Mouse (Mus musculus) adrenal gland, adult 18-20 months (tissue): ENCODE data around the gene Gnat1. TPM values are rescaled to one million over a fixed set of nuclear protein-coding genes. Genes with fewer than 3 reads are reported as not detected.

ENCODE experiments used
- DNase-seq, 2 experiments: peaks; one replicate each; pipeline ENCODE4 v3.0.0; 2021 to 2022; ENCODE audit warnings: low spot score in 2 of 2
- total RNA-seq, 2 experiments: library from RNA; stranded (reverse); gene quantifications; 1 replicate in 1 of 2; 2 replicates in 1 of 2; pipeline ENCODE4 v1.2.3; 2021

The Gnat1 gene
- total RNA-seq, 2 experiments from 2014 or later: 0.22 to 0.56 TPM

GRCm38 (mm10) chr9:107701594-107701993, 22.1 kb upstream of the Gnat1 start:
- DNase-seq: peak; percentile 66 to 75

DNA sequence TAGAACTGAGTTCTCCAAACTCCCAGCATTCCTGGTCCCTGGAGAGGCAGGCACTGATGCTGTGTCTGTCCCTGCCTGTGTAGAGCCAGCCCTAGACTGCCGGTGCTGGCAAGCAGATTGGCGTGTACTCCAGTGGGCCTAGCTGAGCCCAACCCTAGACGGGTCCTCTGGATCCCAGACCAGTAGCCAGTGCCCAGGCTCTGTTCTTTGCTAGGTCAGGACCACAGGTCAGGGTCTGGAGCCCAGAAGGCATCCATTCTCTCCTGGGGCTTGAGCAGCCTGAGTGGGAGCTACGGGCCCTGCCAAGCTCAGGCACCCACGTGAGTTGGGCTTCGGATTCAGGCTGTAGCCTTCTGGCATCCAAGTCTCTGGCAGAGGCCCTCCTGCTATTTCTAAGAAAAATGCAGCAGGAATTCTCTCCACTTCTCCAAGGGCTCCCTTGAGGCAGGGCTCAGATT, 20.6 kb upstream of the Gnat1 start:
- DNase-seq: no peak

DNA sequence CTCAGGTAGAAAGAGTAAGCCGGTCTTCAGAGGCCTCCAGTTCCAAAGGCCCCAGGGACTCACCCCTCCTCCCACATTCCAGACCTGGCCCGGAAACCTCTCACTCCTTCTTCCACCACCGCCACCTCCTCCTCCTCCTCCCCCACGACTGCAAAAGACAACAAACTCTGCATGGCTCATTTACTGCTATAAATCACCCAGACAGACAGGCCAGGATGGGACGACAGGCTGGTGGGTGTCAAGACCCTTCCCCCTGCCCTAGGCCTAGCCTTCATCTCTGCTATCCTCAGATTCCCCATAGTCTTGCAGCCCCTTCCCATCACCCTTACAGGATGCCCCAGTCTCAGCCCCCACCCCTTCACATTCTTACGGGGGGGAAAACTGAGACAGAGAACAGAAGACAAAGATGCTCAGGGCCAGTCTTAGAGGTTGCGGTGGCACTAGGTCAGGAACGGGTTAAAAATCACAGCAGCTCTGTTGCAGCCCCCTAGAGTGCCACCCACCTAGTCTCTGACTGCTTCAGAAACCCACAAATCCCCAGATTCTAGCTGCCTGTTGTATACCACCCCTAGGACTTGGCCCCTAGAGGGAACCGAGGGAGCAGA, 20.0 kb upstream of the Gnat1 start:
- DNase-seq: no peak

- no peak for DNase-seq
These were observed 19.2 kb upstream of the Gnat1 start for GRCm38 (mm10) chr9:107698611-107699190.

- no peak for DNase-seq
These were observed 18.5 kb upstream of the Gnat1 start for GRCm38 (mm10) chr9:107697811-107698521.

DNA sequence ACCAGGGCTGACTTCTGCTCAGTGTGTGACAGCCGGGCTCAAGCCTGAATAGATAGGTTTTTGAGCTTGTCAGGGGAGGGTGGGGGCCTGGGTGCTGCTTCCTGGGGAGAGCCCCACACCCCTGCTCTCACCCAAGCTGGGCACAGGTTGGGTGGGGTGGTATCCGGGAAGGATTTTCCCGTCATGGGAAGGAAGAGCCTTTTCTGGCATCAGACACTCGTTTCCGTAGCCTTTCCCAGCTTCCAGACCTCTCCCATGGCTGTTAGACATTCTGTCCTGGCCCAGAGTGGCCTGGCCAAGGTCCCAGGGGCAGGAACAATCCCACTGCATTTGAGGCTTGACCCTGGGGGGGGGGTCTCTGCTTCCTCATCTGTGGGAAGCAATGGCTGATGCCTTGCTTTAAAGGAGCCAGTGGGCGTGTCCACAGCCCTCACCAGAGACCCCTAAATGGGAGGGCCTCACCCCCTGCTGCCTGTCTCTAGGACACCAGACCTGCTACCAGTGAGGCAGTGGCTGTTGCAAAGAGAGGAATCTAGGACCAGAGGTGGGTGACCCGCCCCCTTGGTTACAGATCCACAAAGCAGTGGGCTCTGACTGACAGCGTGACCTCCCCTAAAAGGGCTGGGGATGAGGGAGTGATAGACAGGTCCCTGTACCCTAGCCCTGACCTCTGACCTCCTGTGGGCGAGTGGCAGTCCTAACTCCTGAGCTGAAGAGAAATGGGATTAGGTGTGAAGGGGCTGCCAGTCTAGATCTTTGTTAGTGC, 17.5 kb upstream of the Gnat1 start:
- DNase-seq: no peak

DNA sequence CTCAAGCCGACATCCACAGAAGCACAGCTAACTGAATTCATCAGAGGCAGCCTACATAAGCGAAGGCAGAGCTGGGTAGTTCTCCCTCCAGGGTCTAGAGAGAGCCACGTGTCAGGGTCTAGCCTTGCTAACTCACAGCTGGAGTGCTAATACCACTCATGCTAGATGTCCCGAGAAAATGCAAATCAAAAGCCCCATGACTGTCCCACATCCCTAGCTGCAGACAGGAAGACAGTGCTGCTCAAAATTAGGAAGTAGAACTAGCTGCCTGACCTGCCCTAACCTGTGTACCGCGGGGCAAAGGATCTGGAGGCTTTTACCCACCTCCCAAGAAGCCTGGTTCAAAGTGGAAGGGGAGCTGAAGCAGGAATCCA, 16.6 kb upstream of the Gnat1 start:
- DNase-seq: no peak

DNA sequence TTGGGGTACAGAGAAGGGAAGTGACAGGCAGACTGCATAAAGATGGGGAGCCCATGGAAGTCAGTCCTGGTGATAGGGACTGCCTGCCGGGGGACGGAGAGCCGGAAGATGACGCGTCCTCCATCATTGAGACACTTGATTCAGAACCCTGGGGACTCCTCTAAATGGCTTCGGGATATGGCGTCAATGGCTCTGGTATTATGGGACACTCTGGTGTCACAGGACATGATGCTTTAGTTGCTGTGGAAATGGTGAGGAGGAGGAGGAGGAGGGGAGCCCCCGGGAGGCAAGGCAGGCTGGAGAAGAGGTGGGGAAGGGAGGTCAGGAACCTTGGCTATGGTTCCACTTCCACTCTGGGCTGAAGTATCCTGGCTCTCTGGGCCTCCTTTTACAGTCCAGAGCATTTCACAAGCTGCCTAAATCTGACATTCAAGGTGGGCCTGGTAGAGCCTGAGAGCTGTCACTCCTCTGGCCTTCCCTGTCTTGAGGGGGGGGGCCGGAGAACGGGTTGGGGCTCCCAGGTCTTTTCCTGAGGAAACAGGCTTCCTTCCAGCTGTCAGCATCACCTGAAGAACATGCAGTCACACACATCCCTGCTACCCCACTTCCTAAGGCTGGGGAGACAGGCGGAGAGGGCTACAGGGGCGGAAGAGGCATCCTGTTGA, 16.1 kb upstream of the Gnat1 start:
- DNase-seq: no peak

DNA sequence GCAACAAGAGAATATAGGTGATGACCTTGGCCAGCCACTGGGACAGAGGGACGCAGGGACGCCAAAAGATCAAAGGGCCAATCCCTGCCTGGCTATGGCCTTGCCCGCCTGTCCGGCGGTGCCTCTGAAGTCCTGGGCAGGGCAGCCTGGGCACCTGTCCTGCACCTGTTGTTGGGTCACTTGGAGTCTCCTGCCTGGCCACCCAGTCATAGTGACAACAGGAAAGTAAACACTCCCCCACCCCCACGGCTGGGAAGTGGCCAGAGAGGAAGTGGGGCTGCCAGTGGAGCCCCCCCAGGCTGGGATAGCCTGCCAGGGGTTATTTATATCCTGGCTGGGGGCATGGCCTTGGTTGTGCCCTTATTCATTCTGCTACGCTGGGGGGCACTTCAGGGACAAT, 15.1 kb upstream of the Gnat1 start:
- DNase-seq: no peak

- DNase-seq: no peak
These were observed 14.0 kb upstream of the Gnat1 start for GRCm38 (mm10) chr9:107693433-107693987.

DNA sequence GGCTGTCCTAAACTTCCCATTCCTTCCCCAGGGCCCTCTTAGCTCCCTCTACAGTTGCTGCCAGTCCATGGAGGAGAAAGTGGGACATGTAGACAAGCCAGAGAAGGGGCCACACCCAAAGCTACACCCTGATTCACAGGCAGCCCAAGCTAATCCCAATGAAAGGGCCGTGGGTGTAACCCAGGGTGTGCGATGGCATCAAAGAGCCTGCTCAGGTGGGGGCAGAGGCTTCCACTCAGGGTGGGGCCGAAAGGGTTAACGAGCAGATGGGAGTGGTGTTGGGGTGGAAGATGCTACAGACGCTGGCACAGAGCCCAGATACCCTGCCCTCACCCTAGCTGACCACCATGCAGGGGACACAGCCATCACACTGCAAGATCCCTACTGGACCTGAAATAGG, 13.3 kb upstream of the Gnat1 start:
- no peak for DNase-seq

DNA sequence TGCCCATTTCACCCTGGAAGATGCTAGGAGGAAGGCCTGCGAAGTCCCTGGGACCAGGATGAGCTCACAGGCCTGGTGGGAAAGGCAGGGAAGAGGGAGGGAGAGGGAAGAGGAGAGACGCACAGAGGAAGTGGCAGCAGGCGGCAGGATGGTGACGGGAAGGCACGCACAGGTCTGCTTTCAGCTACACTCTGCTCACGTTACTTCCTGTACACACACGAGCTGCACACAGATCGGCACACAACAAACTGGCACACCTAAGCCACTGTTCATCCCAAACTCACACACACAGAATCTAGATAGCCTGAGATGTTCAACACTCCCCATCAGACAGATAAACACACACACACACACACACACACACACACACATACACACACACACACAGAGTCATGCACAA, 10.9 kb upstream of the Gnat1 start:
- DNase-seq: no peak

DNA sequence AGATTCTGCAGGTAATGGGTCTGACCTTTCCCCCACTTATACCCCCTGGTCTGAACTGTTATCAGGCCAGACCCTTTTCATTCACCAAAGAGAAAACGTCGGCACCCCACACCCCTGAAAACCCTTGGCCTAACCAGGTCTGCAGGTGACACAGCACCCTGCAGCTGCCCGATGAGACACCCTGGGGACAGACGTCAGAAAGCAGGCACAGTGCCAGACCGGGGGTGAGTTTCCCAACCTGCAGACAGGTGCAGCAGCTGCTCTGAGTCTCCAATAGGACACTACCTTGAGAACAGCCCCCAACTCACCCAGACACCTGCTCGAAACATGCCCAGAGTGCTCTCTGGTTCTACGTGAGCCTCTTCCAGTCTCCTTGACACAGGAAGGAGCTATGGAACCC, 9.4 kb upstream of the Gnat1 start:
- no peak for DNase-seq

DNA sequence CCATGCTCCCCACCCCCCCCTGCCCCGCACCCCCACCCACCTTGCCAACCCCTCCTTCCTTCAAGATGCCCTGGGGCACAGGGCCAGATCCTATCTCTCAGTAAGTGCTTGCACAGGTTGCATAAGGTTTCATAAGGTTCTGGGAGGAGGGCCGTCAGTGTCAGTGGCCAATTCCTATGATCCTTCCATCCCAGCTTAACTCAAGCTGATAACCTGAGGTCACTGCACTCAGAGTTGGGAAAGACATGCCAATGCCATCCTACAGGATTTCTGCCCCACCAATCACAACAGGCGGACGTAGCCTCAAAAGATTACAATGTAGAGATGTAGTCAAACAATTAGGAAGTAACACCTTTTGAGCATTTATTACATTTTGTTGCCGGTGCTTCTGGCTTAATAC, 8.9 kb upstream of the Gnat1 start:
- DNase-seq: no peak

DNA sequence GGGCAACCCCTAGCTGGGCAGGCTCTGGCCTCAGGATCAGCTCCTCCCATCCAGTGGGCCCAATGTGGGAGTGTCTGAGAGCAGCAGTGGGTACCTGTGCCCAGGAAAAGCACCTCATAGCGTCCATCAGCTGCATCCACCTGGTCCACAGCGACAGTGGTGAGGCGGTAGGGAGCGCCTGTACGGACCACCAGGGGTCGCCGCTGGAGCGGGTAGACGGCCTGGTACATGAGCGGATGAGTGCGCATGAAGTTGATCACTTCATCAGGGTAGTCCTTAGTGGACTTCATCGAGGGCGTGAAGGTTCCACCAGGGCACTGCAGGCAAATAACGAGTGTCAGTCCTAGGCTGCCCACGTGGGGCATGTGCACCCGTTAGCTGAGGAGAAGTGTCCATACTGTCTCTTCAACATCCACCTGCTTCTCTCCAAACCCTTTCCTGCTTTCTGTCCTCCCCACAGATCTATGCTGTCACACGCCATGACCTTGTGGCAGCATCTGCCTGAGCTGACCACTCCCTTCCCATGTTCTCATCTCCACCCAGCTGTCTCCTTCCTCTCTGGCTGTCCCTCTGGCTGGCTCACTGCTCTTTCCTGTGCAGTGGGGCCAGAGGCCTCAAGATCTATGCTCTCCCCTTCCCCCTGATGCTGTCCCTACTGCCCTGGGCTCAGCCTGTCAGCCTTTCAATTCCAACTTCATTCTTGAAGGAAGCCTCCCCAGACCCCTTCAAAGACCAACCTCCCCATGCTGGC, 5.9 kb upstream of the Gnat1 start:
- DNase-seq: peak in 1 of 2 experiments; percentile 66

DNA sequence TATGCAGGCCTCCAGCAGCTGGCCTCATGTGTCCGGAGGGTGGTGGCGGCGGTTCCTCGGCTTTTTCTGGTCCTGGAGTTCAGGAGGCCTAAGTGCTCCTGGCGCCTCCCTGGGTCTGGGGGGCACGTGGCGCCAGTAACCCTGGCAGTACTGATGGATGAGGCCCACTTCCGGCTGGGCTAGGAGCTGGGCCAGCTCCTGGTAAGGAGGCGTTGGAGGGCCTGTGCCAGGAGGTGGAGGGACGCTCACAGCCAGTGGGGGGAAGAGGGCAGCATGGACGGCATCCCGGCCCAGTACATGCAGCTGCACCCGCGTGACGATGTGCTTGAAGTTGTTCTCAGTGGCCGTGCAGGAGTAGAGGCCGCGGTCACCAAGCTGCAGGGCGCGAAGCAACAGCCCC, 2.9 kb upstream of the Gnat1 start:
- DNase-seq: no peak

GRCm38 (mm10) chr9:107678861-107679260, 651 bp downstream of the Gnat1 start:
- DNase-seq: no peak

DNA sequence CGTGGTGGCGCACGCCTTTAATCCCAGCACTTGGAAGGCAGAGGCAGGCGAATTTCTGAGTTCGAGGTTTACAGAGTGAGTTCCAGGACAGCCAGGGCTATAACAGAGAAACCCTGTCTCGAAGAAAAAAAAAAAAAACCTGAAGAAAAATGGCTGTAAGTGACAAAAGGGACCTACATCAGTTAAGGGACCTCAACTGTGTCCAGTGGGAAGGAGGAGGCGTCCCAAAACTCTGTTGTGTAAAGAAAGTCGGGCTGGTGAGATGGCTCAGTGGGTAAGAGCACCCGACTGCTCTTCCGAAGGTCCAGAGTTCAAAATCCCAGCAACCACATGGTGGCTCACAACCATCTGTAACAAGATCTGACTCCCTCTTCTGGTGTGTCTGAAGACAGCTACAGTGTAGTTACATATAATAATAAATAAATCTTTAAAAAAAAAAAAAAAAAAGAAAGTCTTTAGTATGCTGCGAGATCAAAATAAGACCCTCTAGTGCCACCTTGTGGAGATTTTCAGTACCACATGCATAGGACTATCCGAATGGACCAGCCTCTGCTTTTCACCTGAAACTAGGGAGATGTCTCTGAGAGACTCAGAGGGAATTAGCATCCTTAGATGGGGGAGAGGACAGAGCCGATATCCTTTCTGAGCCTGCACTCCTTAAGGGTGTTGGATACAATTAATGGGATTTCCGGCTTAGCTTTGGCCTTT, 1.5 kb downstream of the Gnat1 start:
- DNase-seq: peak; percentile 73 to 76

DNA sequence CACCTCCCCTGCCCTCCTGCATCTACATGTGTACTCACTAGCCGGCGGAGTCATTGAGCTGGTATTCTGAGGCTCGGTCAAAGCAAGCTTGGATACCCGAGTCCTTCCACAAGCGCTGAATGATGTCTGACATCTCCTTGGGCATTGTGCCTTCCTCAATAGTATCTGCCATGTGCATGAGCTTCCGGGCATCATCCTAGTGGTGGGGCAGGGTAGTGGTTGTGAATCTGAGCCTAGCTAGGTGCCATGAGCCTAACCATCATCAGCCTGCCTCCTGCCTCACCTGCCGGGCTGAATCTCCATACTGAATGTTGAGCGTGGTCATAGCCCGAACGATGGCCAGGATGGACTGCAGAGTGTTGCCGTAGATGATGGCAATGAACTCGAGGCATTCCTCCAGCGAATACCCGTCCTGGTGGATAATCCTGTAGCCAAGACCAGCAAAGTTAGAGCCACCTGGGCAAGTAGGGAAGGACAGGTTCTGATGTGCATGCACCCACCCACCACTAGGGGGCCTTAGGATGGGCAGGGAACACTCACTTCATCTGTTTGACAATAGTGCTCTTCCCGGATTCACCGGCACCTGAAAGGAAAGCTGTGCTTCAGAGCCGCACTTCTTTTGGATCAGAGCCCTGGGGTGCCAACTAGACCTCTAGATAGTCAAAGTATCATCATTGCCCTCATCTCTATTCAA, 2.3 kb downstream of the Gnat1 start:
- DNase-seq: no peak
